Mouse (Mus musculus): ENCODE measurements around the gene Jaml.

DNA sequence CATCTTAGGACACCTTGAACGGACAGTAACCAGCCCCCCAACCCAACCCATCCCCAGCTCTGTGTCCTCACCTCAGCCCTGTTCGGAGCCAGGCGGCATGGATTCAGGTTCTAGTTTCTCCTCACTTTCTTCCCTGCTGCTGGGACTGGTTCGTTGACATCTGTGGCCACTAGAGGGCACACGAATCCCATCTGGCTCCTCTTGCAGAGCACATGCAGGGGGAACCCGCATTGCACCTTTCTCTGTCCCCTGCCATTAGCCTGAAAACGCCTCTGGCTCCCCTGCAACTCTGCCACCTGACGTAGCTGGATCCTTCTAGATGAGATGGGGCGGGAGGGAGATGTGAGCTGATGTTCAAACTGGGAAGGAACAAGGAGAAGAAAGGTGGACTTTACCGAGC is 42.8 kb downstream of the Jaml start:
- TF ChIP-seq MAFK (IDR thresholded peaks at IDR 0.05; ENCODE audit: insufficient read depth, low read depth, low read length) (no peak), HCFC1 (IDR thresholded peaks at IDR 0.05; ENCODE audit: borderline replicate concordance, insufficient read depth, low read length) (no peak), ZNF384 (IDR thresholded peaks at IDR 0.05; ENCODE audit: low read depth, low read length) (no peak), ZC3H11A (IDR thresholded peaks at IDR 0.05; ENCODE audit: borderline replicate concordance, low read depth, low read length) (peak; percentile 68)
